Mouse (Mus musculus) mouse embryonic stem cell (cell line): ENCODE measurements around the gene Slc25a39.

Source experiments
- in situ Hi-C, 2 experiments: fragments of 300-500 bp; cut with MboI; formaldehyde crosslinking; loops; 1 replicate in 1 of 2; 3 replicates in 1 of 2; pipeline ENCODE4 v1.14.3; 2019 to 2020; ENCODE audit warnings: low sequenced_read_pairs in 2 of 2, low pct_unique_long_range_greater_than_20kb in 1 of 2, mixed read lengths in 1 of 2; ENCODE audit not compliant: unreplicated experiment in 1 of 2

Gene Slc25a39

DNA sequence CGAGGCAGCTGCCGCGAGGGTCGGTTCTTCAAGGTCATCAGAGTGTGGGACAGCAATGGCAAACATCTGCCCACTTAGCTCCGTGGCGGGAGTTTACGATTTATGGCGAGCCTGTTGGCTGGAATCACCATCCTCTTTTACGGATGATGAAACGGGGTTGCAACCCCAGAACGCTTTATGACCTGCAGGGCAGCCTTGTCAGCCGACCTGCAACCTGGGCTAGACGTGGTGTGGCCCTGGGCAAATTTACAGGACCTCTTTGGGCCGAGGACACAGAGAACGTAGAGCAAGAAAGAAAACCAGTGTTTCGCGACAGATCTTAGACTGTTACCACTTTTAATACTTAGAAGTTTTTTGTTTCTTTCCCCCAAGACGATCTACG, at the start of gene Slc25a39:
Gene Slc25a39 (minus strand): TSS at position 113 of the 382 bp plus-strand sequence.
- in situ Hi-C loops = loop anchor here in 1 of 2 experiments (5.0 kb wide), 1 partner anchor 86 kb away; no protein-coding TSS in a partner anchor

DNA sequence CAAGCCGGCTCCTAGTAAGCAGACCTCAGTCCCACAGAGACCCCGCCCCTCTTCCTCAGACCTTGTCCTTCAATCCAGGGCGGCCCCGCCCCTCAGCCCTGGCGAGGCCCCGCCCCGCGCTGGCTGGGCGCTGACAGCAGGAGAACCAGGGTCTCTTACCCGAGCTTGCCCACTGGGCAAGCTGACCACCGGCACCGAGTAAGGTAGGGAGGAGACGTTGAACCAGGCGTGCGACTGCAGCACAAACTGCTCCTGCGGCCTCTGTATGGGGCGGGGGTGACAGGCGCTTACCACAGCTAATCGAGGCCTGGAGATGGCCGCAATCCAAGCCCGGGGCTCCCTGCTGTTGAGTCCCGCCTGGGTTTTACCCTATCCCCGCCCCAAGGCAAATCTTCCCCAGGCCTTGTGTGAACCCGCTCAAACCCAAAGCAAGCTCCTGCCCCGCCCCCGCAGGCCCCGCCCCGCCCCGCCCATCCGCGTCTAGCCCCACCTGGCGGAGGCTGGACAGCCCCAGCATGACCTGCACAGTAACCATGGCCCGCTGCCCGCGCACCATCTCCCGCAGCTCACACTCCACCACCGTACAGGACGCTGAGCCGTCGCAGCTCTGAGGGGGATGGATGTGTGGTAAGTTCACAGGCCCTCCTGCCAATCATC, 48.1 kb upstream of the Slc25a39 start:
- in situ Hi-C loops = no loop called here

DNA sequence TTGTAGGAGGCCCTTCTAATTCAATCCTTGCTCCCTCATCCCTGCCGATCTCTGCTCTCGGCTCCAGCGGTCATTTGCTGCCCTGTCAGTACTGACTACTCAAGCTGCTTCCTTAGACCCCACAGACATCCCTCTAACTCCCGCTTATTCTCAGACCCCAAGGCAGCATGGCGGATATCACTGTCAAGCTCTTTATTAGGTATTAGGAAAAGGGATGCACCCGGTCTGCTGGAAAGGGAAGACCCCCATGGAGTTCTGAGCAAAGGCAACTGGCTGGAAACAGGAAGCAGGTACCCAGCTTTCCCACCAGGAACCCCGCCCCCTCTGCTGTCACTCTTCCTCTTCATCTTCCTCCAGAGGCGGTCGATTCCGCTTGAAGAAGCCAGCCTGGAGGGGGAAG, 45.4 kb upstream of the Slc25a39 start:
- in situ Hi-C loops = no loop called here

DNA sequence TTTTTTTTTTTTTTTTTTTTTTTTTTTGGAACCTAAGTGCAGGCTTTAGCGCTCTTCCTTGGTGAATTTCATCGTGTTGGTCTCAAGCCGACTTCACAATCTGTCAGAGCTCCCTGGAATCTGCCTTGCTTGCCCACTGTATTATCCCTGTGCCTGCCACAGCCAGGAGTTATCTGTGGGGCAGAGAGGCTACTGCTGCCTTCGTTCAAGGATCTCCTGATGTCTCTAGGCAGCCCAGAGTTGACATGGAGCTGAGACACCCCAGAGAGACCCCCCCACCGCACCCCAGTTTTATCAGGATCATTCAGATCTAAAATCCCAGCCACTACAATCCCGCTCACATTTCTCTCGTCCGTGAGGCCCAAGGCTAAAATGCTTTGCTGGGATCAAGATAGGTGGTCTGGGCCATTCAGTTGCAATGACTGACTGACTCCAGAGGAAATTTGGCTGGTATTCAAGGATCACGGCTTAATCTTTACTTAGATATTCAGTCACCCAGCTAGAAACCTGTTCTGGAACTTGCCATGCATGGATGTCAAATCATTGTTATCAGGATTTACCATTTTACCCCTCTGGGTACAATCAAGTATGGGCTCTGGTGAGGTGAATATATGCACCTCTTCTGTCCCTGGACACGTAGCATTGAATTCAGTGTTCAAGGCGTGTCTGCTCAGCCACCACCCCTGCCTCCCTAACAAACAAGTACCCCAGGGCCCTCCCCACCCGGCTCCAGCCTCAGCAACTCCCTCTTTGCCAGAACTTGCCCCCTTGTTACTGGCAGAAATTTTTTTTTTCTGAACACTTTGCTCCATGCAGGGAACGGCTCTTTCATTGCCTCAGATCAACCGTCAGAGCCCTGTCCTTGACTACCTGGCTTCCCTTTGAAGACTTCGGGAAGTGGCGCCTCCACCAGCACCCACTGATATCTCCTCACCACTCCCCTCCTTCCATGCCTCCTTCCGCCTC, 41.6 kb upstream of the Slc25a39 start:
- in situ Hi-C loops = no loop called here

DNA sequence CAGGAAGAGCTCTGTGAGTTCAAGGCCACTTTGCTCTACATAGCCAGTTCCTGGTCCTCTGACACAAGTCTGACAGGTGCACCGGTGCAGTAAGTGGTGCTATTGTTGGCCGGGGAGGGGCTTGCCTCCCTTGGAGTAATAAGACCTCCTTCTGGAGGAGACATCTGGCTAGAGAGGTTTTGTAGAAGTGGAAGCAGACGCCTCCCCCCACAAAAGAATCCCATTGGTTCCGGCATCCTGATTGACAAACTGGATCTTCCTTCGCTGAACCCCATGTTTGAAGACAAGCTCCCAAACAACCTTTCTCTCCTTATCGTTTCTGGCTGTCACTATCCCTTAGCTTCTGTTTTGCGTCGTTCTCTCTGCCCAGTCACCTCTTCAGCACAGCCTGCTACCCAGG, 40.6 kb upstream of the Slc25a39 start:
- in situ Hi-C loops = no loop called here

DNA sequence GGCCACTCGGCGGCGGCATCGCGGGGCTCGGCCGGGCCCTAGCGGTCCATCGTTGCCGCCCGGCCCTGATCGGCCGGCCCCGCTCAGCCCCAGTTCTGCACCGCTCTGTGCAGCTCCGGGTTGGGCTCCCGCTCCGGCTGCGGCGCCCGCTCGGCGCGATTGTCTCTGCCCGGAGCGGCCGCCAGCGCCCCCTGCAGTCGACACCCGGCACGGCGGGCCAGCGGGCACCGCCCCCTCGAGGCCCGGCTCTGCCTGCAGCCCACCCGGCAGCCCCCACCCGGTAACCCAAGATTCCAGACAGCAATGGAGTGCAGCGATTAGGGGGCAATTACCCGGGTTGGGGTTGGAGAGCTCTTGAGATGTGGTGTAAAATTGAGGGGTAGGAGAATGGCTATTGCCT, 39.8 kb upstream of the Slc25a39 start, which contains the start of gene Fam171a2:
Gene Fam171a2 (minus strand): TSS at position 186 of the 400 bp plus-strand sequence.
- in situ Hi-C loops = no loop called here

DNA sequence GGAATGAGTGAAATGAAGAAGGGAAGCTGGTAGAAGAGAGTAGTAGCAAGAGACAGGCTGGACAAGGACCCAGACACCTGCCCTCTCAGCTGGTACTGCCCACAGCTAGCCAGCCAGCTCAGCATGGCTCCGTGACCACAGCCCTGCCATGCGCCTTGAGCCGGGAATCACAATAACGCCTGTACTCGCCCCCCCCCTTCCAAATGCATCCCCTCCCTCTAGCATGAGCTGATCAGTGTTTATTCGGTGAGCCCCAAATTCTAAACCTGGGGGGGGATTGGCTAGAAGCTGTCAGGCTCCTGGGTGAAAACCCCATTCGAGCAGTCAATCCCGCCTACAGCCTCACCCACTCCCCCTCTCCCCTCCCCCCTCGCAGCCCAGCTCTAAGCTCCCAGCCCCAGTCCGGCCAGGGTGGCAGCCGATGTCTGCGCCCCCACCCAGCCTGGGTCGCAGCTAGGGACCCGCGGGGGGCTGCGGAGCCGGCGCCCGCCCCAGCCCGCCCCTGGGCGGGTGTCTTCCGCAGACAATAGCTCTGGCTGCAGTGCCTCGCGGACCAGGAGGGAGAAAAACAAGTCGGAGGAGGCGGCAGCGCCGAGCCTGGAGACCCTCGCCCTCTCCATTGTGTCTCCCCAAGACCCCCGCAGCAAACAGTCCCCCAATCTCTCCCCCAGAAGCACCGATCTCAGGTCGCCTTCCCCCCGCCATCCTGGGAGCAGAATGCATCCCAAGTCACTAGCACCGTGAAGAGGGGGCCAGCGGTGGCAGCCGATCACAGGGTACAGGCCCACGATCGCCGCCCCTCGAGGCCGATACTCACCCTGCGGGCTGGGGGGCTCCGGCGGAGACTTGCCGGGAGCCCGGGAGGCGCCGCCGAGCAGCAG, 39.1 kb upstream of the Slc25a39 start:
- in situ Hi-C loops = no loop called here

DNA sequence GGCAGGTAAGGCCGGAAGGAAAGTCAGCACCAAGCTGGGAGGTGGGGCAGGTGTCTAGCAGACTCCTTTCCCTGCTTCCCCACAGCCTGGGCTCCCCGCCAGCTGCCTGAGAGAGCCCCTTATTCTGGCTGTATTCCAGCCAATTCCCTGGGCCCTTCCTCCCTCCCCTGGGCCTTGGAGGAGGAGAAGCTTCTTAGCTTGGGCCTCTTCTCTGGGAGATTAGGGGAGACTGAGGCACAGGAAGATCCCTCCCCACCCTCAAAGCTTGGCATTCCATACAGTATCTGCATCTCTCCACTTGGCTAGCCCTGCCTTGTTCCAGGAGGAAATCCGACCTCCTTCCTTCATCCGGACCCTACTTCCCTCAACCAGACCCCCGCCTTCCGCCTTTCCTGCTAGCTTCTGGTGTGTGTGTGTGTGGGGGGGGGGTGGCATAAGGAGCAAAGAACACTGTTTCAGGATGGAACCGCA, 38.2 kb upstream of the Slc25a39 start:
- in situ Hi-C loops = no loop called here

DNA sequence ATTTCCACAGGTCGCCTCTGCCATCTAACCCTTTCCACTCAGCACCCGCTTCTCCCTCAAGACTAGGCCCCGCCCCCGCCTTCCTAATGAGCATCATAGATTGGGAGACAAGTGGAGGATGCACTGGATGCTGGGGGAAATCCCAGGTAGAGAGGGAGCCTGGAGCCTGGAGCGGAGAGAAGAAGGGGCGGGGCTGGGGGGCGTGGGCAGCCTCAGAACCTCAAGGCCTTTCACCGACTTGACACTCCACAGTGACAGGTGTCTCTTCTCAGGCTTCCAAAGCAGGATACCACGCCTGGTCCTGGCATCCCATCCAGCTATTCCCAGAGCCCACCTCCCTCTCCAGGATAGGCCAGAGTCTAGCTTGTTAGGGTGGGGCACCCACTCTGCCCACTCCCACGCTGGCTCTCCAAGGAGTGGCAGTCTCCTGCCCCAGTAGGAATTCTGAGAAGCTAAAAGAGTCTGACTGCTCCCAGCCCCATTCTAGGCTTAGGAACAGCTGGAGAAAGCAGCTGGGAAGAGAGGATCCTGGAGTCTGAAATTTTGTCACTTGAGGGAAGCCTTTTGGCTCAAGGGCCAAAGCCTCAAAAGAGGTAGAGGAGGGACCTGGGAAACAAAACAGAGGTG, 37.6 kb upstream of the Slc25a39 start:
- in situ Hi-C loops = no loop called here

DNA sequence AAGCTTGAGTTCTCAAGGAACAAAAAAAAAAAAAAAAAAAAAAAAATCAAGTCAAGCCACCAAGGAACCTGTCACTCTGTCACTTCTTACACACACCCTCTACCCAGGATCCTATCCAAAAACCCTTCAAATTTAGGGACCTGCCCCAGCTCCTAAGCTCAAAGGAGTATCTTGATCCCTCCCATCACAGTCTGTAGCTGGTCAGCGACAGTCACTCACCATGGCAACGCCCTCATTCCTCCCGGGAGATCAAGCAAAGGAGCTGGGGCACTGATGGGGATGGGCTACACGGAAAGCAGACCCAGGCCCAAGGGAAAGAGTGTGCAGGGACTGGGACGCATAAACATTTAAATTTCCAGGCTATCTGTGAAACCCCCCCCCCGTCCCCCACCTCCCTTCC, 37.0 kb upstream of the Slc25a39 start:
- in situ Hi-C loops = no loop called here

DNA sequence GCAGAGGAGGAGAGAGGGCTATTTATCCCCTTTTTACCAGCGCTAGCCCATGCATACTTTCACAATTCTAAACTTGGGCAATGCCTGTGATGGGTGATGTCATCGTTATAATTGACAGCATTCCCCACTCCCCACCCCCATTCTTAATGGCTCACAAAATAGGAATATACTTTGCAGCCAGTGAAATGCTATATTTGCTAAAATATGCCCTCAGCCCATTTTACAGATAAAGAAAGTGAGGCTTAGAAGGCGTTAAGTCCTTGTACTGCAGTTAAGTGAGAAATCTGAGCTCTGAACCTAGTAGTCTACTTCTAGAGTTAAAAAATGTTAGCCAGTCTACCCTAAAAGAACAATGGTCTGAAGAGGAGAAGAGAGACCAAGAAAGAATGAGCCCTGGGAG, 36.6 kb upstream of the Slc25a39 start:
- in situ Hi-C loops = no loop called here

DNA sequence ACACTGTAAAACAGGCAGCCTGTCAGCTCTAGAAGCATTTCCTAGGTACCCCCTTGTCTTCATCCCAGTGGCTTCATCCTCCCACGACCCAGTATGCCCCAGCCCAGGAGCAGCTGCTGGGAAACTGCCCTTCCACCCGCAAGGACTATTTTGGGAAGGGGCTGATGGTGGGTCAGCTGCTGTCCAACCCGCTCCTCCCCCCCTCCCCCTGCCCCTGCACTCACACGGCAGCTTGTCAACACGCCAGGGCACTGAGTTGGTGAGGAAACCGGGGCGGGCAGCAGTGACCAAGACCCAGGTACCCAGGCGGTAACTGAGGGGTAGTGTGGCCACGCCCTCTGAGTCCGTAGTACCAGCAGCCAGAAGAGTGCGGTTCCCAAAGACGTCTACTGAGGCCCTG, 36.0 kb upstream of the Slc25a39 start:
- in situ Hi-C loops = no loop called here

DNA sequence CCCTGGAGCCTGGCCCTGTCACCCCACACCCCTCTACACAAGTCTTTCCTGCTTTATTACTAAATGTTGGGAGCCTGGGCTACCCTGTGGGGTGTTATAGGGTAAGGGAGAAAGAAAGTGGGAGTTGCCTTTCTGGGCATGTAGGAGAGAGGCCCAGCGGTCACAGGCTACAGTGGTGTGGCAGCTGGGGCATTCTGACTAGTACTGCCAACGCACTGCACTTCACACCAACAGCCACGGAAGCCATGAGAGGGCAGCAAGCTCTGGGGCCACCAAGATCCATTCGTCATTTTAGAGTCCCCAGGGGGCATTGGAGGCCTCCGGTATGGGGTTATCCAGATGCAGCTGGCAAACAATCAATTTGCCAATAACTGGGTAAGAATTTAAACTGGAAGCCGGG, 34.3 kb upstream of the Slc25a39 start:
- in situ Hi-C loops = no loop called here

DNA sequence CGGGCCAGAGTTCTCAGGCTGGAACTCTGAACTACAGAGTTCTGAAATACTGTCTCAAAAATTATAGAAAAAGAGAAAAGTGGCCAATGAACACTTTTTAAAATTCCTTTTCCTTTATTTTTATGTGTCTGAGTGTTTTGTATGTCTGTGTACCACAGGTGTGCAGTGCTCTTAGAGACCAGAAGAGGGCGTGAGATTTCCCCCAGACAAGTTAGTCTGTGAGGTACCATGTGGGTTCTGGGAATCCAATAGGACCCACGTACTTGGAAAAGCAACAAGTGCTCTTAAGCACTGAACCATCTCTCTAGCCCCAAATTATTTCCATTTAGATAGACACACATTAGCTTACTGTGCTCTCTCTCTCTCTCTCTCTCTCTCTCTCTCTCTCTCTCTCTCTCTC, 33.7 kb upstream of the Slc25a39 start:
- in situ Hi-C loops = no loop called here

DNA sequence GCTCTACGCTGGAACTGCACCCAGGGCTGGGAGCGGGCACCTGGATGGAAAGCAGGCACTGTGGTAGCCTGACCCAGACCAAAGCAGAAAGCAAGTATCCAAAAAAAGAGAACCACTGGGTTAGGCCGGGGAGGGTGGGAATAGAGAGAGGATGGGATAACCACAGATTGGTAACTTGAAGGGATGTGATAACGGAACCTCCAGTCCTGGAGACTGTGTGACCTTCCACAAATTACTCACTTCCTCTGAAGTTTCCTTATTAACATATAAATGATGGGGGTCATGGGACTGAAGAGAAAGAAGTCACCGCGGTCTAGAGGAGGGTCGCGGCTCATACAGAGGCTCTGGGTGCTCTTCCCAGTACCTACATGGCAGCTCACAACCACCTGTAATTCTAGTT, 32.5 kb upstream of the Slc25a39 start:
- in situ Hi-C loops = no loop called here

DNA sequence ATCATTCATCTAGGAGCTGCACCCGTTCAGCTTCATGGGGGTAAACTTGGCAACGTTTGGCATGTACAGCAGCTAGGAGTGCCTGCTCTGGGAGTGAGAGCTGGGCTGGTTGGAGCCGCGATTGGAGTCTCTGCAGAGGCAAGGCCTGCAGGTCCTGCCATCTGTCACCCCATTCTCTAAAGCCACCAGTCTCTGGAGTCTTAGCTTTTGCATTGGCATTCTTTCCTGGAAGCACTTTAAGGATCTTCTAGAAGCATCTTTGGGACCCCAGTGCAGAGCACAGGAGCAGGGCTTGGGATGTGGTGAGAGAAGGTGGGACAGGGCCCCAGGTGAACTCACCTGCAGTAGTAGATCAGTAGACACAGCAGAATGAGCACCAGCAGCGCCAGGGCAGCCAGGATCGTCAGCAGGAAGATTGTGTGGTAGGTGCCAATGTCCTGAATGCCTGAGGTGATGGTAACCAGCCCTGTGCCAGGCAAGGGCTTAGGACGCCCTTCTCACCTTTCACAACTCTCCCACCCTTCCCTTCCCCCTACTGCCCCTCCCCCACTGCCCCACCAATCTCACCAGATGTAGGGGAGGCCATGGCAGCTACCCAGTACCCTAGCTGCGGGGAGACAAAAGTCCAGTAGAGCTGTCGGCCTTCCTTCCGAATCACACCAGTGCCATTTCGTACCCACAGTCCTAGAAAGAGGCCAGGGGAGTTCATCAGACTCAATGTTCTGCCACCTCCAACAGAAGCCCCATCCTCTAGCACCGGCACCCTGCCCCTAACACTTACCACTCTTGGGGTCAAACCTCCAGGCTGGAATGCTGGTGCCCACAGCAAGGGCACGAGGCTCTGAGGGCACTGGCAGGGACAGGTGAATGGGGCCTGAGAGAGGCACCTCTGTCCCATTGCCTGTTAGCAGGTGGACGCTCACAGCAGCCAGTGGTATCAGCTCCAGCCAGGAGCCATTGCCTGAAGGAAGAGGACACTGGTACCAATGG, 31.6 kb upstream of the Slc25a39 start:
- in situ Hi-C loops = loop anchor here in 1 of 2 experiments (10.0 kb wide), 1 partner anchor 145 kb away; the partner anchor contains the start of gene Atxn7l3
